Mouse (Mus musculus) midbrain, embryonic 10.5 days (tissue): Measurements from ENCODE around the gene Arhgap8. TPM values are rescaled to one million over a fixed set of nuclear protein-coding genes. Genes with fewer than 3 reads are reported as not detected.

Source experiments
- DNase-seq: peaks from one replicate; pipeline ENCODE4 v3.0.0-alpha.2; 2017; ENCODE audit warnings: low spot score
- H3K27ac ChIP-seq: fragments of 300-500 bp; sonication (generic); replicated peaks from 2 replicates; pipeline ENCODE4 v1.5.1; 2016; ENCODE audit warnings: mild to moderate bottlenecking
- H3K27me3 ChIP-seq: fragments of 300-500 bp; sonication (generic); 2 replicates; pipeline ENCODE4 v1.6.1; 2016; ENCODE audit warnings: low read depth, mild to moderate bottlenecking; ENCODE audit not compliant: poor library complexity, severe bottlenecking
- H3K36me3 ChIP-seq: fragments of 300-500 bp; sonication (generic); 2 replicates; pipeline ENCODE4 v1.6.1; 2016; ENCODE audit warnings: mild to moderate bottlenecking, moderate library complexity
- H3K4me1 ChIP-seq: fragments of 300-500 bp; sonication (generic); 2 replicates; pipeline ENCODE4 v1.6.1; 2016
- H3K4me3 ChIP-seq: fragments of 300-500 bp; sonication (generic); 2 replicates; pipeline ENCODE4 v1.5.1; 2016; ENCODE audit warnings: mild to moderate bottlenecking, moderate library complexity
- H3K9me3 ChIP-seq: fragments of 300-500 bp; sonication (generic); replicated peaks from 2 replicates; pipeline ENCODE4 v1.6.1; 2016; ENCODE audit warnings: mild to moderate bottlenecking
- whole genome bisulfite sequencing: fragments of 180-500 bp; shearing (Covaris S2); methylation state at CpG from one replicate; pipeline ENCODE4 v1.1.7; 2016; 5-methylcytosine and 5-hydroxymethylcytosine counted together
- polyA plus RNA-seq: library from polyadenylated mRNA; unstranded; fragments of >200 nt; fragmentation: Nextera tagmentation; extraction: Ambion mirVana; gene quantifications from 2 replicates; pipeline ENCODE4 v1.2.1, GENCODE M21; 2016

The Arhgap8 gene
- polyA plus RNA-seq, 1 experiment from 2014 or later = 1.5 TPM

GRCm38 (mm10) chr15:84681455-84682193 lies 38.2 kb upstream of the Arhgap8 start:
- no peaks in the 10 kb centered on the region for H3K9me3 ChIP-seq
- peaks cover 62% of the 10 kb centered on the region for H3K4me1 ChIP-seq
- H3K27ac ChIP-seq = peak overlapping the region; percentile 79
- peaks cover 60% of the 10 kb centered on the region for H3K27me3 ChIP-seq
- no peaks in the 10 kb centered on the region for H3K36me3 ChIP-seq
- peak overlapping the region; percentile 80 for H3K4me3 ChIP-seq
- WGBS = 3% methylated on average over 31 of the region's 31 CpGs
- DNase-seq = peak; percentile 71

GRCm38 (mm10) chr15:84682206-84682605 lies 37.6 kb upstream of the Arhgap8 start:
- Histone ChIP-seq H3K4me3 (peak overlapping the region; percentile 80; the same call in 1 of the 2 replicates), H3K27ac (no peak overlapping the region), H3K27me3 (peaks cover 60% of the 10 kb centered on the region), H3K9me3 (no peaks in the 10 kb centered on the region), H3K4me1 (peaks cover 62% of the 10 kb centered on the region), H3K36me3 (no peaks in the 10 kb centered on the region)
- DNase-seq = no peak
- 79% methylated on average over 3 of the region's 3 CpGs for WGBS

GRCm38 (mm10) chr15:84682821-84683220 lies 37.0 kb upstream of the Arhgap8 start:
- H3K4me1 ChIP-seq = peaks cover 65% of the 10 kb centered on the region
- no peak for DNase-seq
- WGBS = 74% methylated on average over 5 of the region's 5 CpGs
- peaks cover 55% of the 10 kb centered on the region for H3K27me3 ChIP-seq
- no peak overlapping the region for H3K27ac ChIP-seq
- H3K9me3 ChIP-seq = no peaks in the 10 kb centered on the region
- no peak overlapping the region for H3K4me3 ChIP-seq
- H3K36me3 ChIP-seq = no peaks in the 10 kb centered on the region

- H3K27ac ChIP-seq = no peak overlapping the region
- peaks cover 57% of the 10 kb centered on the region for H3K4me1 ChIP-seq
- H3K4me3 ChIP-seq = no peak overlapping the region
- no peak for DNase-seq
- H3K36me3 ChIP-seq = 0 out of 2 replicates have a peak, but pooled peaks cover 3% of the 10 kb centered on the region
- H3K9me3 ChIP-seq = no peaks in the 10 kb centered on the region
- 65% methylated on average over 5 of the region's 5 CpGs for WGBS
- peaks cover 47% of the 10 kb centered on the region for H3K27me3 ChIP-seq
Observed at GRCm38 (mm10) chr15:84684520-84684919, 35.3 kb upstream of the Arhgap8 start.

GRCm38 (mm10) chr15:84685417-84685816 lies 34.4 kb upstream of the Arhgap8 start:
- WGBS = 74% methylated on average over 3 of the region's 3 CpGs
- no peak for DNase-seq
- H3K9me3 ChIP-seq = no peaks in the 10 kb centered on the region
- no peak overlapping the region for H3K27ac ChIP-seq
- H3K4me3 ChIP-seq = no peak overlapping the region
- H3K36me3 ChIP-seq = peaks cover 9% of the 10 kb centered on the region
- peaks cover 38% of the 10 kb centered on the region for H3K27me3 ChIP-seq
- H3K4me1 ChIP-seq = peaks cover 52% of the 10 kb centered on the region

DNA sequence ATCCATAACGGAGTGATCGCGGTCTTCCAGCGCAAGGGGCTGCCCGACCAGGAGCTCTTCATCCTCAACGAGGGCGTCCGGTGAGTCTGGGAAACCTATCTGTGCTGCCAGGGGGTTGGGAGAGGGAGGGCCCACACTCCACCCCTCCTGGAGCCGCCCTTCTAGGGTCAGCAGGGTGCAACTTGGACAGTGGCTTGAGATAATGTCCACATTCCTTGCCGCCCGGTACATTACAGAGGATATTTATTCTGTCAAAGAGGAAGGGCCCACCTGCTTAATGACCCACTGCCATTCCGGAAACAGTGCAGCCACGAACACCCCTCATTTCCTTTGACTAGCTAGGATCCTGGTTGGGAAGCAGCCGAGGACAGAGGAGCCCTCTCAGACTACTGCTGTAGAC lies 31.9 kb upstream of the Arhgap8 start:
- Histone ChIP-seq H3K27ac (no peak overlapping the region), H3K36me3 (peaks cover 23% of the 10 kb centered on the region), H3K9me3 (peaks cover 3% of the 10 kb centered on the region; the same call in 1 of the 2 replicates), H3K27me3 (peaks cover 13% of the 10 kb centered on the region), H3K4me1 (peaks cover 27% of the 10 kb centered on the region), H3K4me3 (no peak overlapping the region)
- DNase-seq = no peak
- 86% methylated on average over 14 of the region's 14 CpGs for WGBS

DNA sequence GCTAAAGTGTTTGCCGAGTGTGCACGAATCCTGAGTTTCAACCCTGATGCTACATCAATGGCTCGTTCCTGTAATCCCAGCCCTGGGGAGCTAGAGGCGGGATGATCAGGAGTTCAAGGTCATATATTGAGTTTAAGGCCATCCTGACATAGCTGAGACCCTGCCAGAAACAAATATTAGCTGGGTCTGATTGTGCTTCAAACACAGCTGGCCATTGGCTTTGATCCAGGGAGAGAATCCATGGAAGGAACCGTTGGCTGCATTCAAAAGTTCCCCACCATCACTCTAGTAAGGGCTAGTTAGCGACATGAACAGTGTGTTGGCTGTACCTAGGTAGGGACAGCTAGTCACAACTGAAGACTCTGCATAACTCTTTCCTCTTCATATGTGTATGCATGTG lies 30.5 kb upstream of the Arhgap8 start:
- Histone ChIP-seq H3K27me3 (no peaks in the 10 kb centered on the region), H3K36me3 (peaks cover 37% of the 10 kb centered on the region), H3K4me3 (no peak overlapping the region), H3K4me1 (peaks cover 15% of the 10 kb centered on the region), H3K27ac (no peak overlapping the region), H3K9me3 (peaks cover 3% of the 10 kb centered on the region; the same call in 1 of the 2 replicates)
- WGBS = 90% methylated on average over 6 of the region's 6 CpGs
- no peak for DNase-seq

DNA sequence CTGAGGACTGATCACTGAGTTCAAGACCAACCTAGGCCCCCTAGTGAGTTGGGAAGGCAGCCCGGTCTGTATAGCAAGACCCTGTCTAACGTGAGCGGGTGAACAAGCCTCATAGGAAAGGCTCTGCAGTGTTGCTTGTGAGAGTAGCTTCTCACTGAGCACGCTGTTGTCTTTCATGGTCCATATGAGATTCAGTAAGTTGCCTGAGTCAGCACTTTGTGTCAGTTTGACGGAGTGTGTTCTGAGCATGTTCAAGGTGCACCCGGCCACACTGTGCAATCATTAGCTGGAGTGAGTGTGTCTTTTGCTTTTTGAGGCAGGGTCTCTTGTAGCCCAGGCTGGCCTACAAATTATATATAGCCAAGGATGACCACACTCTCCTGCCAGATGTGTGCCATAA lies 28.3 kb upstream of the Arhgap8 start:
- Histone ChIP-seq H3K27ac (no peak overlapping the region), H3K36me3 (peaks cover 37% of the 10 kb centered on the region), H3K27me3 (no peaks in the 10 kb centered on the region), H3K4me3 (no peak overlapping the region), H3K4me1 (peaks cover 4% of the 10 kb centered on the region; the same call in 1 of the 2 replicates), H3K9me3 (peaks cover 3% of the 10 kb centered on the region; the same call in 1 of the 2 replicates)
- 92% methylated on average over 6 of the region's 6 CpGs for WGBS
- no peak for DNase-seq

- no peak overlapping the region for H3K4me3 ChIP-seq
- no peaks in the 10 kb centered on the region for H3K4me1 ChIP-seq
- no peaks in the 10 kb centered on the region for H3K27me3 ChIP-seq
- H3K36me3 ChIP-seq = peaks cover 37% of the 10 kb centered on the region
- H3K9me3 ChIP-seq = peaks cover 3% of the 10 kb centered on the region; the same call in 1 of the 2 replicates
- WGBS = 87% methylated on average over 7 of the region's 7 CpGs
- no peak for DNase-seq
- H3K27ac ChIP-seq = no peak overlapping the region
Observed at GRCm38 (mm10) chr15:84692645-84693044, 27.2 kb upstream of the Arhgap8 start.

DNA sequence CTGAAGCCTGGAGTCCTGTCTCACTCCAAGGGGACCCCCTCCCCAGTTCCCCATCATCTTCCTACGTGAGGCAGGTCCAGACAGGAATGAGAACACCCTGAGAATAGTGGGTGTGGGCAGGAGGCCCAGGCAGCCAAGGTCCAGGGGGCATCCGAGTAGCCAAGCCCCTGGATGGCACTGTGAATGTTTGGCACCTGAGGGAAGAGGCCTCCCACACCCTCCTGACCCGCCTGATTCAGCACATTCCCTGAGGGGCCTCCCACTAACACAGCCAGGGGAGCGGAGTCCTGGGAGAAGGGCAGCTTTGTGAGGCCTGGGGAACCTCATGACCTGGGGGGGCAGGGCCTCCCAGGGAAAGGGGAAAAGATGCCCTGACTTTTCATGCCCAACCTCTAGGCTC lies 23.8 kb upstream of the Arhgap8 start:
- Histone ChIP-seq H3K4me3 (no peak overlapping the region), H3K4me1 (no peaks in the 10 kb centered on the region), H3K27ac (0 out of 2 replicates have a peak overlapping the region, but pooled peaks have one; percentile 28), H3K36me3 (peaks cover 22% of the 10 kb centered on the region), H3K9me3 (peaks cover 3% of the 10 kb centered on the region; the same call in 1 of the 2 replicates), H3K27me3 (no peaks in the 10 kb centered on the region)
- 76% methylated on average over 4 of the region's 4 CpGs for WGBS
- no peak for DNase-seq

DNA sequence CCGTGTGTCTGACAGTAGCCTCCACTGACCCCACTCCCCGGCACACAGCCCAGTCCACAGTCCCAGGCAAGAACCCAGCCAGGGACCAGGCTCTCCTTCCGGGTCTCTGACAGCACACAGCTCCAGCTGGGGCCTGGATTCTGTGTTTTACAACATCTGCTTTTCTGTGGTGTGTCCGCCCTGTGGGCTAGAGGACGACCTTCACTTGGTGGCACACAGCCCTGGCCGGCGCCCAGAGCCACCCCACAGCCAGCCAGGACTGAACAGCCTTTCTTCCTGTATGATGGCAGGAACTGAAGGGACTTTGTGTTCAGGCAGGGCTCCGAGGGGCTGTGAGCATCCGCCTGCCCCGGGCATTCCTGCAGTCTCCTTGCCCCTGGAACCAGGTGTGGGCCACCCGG lies 22.2 kb upstream of the Arhgap8 start:
- Histone ChIP-seq H3K27me3 (no peaks in the 10 kb centered on the region), H3K9me3 (peaks cover 2% of the 10 kb centered on the region; the same call in 1 of the 2 replicates), H3K27ac (no peak overlapping the region), H3K4me3 (no peak overlapping the region), H3K4me1 (no peaks in the 10 kb centered on the region), H3K36me3 (peaks cover 17% of the 10 kb centered on the region)
- 80% methylated on average over 11 of the region's 11 CpGs for WGBS
- no peak for DNase-seq

DNA sequence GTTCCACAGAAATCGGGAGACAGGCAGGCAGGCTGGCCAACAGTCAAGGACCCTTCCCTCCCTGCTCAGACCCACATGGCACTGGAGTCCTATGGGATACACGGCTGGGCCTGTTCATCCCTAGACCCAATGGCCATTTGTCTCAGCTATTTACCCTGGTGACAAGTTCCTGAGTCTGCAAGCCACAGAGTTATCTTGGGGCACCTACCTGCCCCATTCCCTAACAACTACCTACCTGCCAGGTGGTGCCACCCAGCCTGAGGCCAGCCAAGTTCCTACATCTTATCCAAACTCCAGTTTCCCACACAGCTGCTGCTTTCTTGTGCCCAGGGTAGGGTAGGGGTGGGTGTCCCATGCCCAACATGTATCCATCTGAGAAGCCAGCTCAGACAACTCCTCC lies 21.7 kb upstream of the Arhgap8 start:
- Histone ChIP-seq H3K27ac (no peak overlapping the region), H3K4me3 (no peak overlapping the region), H3K27me3 (no peaks in the 10 kb centered on the region), H3K9me3 (no peaks in the 10 kb centered on the region), H3K36me3 (peaks cover 16% of the 10 kb centered on the region), H3K4me1 (no peaks in the 10 kb centered on the region)
- no peak for DNase-seq
- 81% methylated on average over 2 of the region's 2 CpGs for WGBS

DNA sequence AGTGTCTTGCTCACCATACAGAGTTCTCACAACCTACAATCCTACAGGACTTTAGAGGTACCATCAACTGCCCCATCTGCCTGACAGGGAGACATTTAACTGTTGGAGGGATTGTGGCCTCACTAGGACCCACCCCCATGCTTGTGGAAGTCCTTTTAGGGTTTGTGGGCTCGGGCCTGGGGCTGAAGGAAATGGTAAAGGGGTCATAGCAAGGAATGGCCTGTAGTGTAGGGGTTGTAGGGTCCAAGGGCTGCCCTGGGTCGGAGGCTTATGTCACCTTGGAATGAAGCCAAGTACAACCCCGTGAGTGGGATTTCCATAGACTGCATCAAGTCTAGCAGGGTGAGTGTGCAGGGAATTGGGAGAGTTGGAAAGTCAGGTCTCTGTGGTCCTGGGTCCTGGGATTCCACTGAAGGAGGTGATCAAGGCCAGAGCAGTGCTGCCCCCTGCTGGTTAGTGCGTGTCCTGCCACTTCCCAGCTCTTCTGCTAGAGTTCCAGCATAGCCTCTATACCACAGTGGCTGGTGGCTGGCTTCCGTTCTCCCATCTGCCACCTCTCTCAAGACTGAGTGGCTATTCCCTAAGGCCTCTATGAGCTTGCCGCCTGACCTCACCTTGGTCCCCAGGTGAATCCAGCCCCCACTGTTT lies 19.6 kb upstream of the Arhgap8 start:
- peak; percentile 70 for DNase-seq
- 53% methylated on average over 6 of the region's 6 CpGs for WGBS
- no peaks in the 10 kb centered on the region for H3K4me1 ChIP-seq

More for the DNA sequence above, 19.6 kb upstream of the Arhgap8 start:
- H3K9me3 ChIP-seq = no peaks in the 10 kb centered on the region
- no peaks in the 10 kb centered on the region for H3K27me3 ChIP-seq
- no peak overlapping the region for H3K27ac ChIP-seq
- H3K36me3 ChIP-seq = peaks cover 9% of the 10 kb centered on the region; the same call in 1 of the 2 replicates
- no peak overlapping the region for H3K4me3 ChIP-seq
